17 mouse cellular contexts compared by ENCODE assay signal in the genomic region with DNA sequence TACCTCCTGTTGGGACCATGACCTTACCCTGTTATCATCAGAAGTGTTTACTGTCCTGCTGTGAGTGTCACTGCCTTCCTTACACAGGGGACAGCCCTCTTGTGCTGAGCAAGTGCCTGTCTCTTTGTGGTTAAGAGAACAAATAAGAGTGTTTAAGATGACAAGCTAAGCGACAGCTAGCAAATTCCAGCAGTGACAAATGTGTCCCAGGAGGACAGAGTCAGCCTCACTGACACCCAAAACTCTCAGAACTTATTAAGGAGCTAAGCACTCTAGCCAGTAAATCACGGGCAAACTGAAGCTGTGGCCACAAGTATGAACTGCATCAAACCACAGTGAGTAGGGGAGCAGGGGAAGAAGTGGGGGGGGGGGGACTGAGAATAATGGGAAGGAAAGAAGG. TPM values are rescaled to one million over a fixed set of nuclear protein-coding genes. Genes with fewer than 3 reads are reported as not detected.
DNase-seq lines count a peak whose midpoint lies in the region; ATAC-seq and TF ChIP-seq lines count a peak whose summit lies in the region.
"Had no signal": no experiment of that assay in that cellular context is flagged by ENCODE, and none has a peak within 500 bp of the region (broad histone marks: within the 10 kb centered on the region; RNA-seq: fewer than 3 reads in every experiment).

No protein-coding gene starts in this region.

- H3K27me3 ChIP-seq in heart, embryonic 13.5 days (replicated peaks), result no peaks in the 10 kb centered on the region
- no peaks in the 10 kb centered on the region for H3K27me3 ChIP-seq in midbrain, embryonic 14.5 days (ENCODE audit: control insufficient read depth, insufficient read depth, low read length)
- no peaks in the 10 kb centered on the region for H3K27me3 ChIP-seq in midbrain, embryonic 13.5 days
- no peaks in the 10 kb centered on the region for H3K27me3 ChIP-seq in kidney, postnatal 0 days (ENCODE audit: insufficient read depth, low read length)
- no peaks in the 10 kb centered on the region for H3K27me3 ChIP-seq in stomach, embryonic 16.5 days (ENCODE audit: control insufficient read depth, insufficient read depth, low read length)
- H3K27me3 ChIP-seq: limb, embryonic 13.5 days had no signal

- no peak for ATAC-seq in heart, embryonic 13.5 days (ENCODE audit: extremely low read depth, insufficient number of reproducible peaks, low FRiP score, low TSS enrichment)
- ATAC-seq in midbrain, embryonic 14.5 days (ENCODE audit: low FRiP score, low TSS enrichment), result no peak
- no peak for ATAC-seq in midbrain, embryonic 13.5 days
- 0 out of 2 replicates have a peak, but pooled peaks have one; percentile 26 for ATAC-seq in kidney, postnatal 0 days (replicated peaks; ENCODE audit: low FRiP score, low read depth)
- no peak for ATAC-seq in stomach, embryonic 16.5 days (ENCODE audit: insufficient read depth, low FRiP score)
- ATAC-seq: forebrain, embryonic 16.5 days had no signal

- no peaks in the 10 kb centered on the region for H3K9me3 ChIP-seq in heart, embryonic 13.5 days
- no peaks in the 10 kb centered on the region for H3K9me3 ChIP-seq in midbrain, embryonic 14.5 days (ENCODE audit: control insufficient read depth, low read length)
- no peaks in the 10 kb centered on the region for H3K9me3 ChIP-seq in midbrain, embryonic 13.5 days
- no peaks in the 10 kb centered on the region for H3K9me3 ChIP-seq in kidney, postnatal 0 days (replicated peaks; ENCODE audit: low read length)
- H3K9me3 ChIP-seq in stomach, embryonic 16.5 days (replicated peaks; ENCODE audit: control insufficient read depth, low read length), result no peaks in the 10 kb centered on the region
- H3K9me3 ChIP-seq: limb, embryonic 13.5 days had no signal

- no peaks in the 10 kb centered on the region for H3K36me3 ChIP-seq in heart, embryonic 13.5 days
- no peaks in the 10 kb centered on the region for H3K36me3 ChIP-seq in midbrain, embryonic 14.5 days (ENCODE audit: control insufficient read depth, insufficient read depth, low read length)
- H3K36me3 ChIP-seq in midbrain, embryonic 13.5 days, result no peaks in the 10 kb centered on the region
- no peaks in the 10 kb centered on the region for H3K36me3 ChIP-seq in kidney, postnatal 0 days (ENCODE audit: insufficient read depth, low read length)
- no peaks in the 10 kb centered on the region for H3K36me3 ChIP-seq in stomach, embryonic 16.5 days (ENCODE audit: control insufficient read depth, insufficient read depth, low read length)
- H3K36me3 ChIP-seq: limb, embryonic 13.5 days had no signal

- H3K9ac ChIP-seq in heart, embryonic 13.5 days, result peak overlapping the region; percentile 48
- H3K9ac ChIP-seq in midbrain, embryonic 14.5 days (replicated peaks; ENCODE audit: low read length), result no peak overlapping the region
- H3K9ac ChIP-seq in midbrain, embryonic 13.5 days (replicated peaks), result no peak overlapping the region
- no peak overlapping the region for H3K9ac ChIP-seq in kidney, postnatal 0 days (ENCODE audit: low read depth, low read length)
- H3K9ac ChIP-seq in stomach, embryonic 16.5 days (ENCODE audit: low read length), result peak overlapping the region; percentile 3; the same call in 1 of the 2 replicates
- H3K9ac ChIP-seq: limb, embryonic 13.5 days had no signal

- WGBS in heart, embryonic 13.5 days, result 29% methylated on average over 2 of the region's 2 CpGs
- 44% methylated on average over 2 of the region's 2 CpGs for WGBS in midbrain, embryonic 14.5 days
- 52% methylated on average over 2 of the region's 2 CpGs for WGBS in midbrain, embryonic 13.5 days
- WGBS in kidney, postnatal 0 days, result 20% methylated on average over 2 of the region's 2 CpGs
- 28% methylated on average over 2 of the region's 2 CpGs for WGBS in stomach, embryonic 16.5 days

- no peak overlapping the region for H3K4me3 ChIP-seq in heart, embryonic 13.5 days
- H3K4me3 ChIP-seq in midbrain, embryonic 14.5 days (replicated peaks; ENCODE audit: low read depth, low read length), result no peak overlapping the region
- H3K4me3 ChIP-seq in midbrain, embryonic 13.5 days (replicated peaks), result no peak overlapping the region
- no peak overlapping the region for H3K4me3 ChIP-seq in kidney, postnatal 0 days (replicated peaks; ENCODE audit: low read depth, low read length)
- H3K4me3 ChIP-seq in stomach, embryonic 16.5 days (replicated peaks; ENCODE audit: low read length), result no peak overlapping the region
- H3K4me3 ChIP-seq in layer of hippocampus, adult 2 months, result no peak overlapping the region
- H3K4me3 ChIP-seq: limb, embryonic 13.5 days had no signal

- no peak overlapping the region for H3K4me2 ChIP-seq in heart, embryonic 13.5 days
- H3K4me2 ChIP-seq in midbrain, embryonic 14.5 days (ENCODE audit: low read length), result no peak overlapping the region
- no peak overlapping the region for H3K4me2 ChIP-seq in midbrain, embryonic 13.5 days (replicated peaks)
- no peak overlapping the region for H3K4me2 ChIP-seq in kidney, postnatal 0 days (ENCODE audit: low read length)
- H3K4me2 ChIP-seq in stomach, embryonic 16.5 days (ENCODE audit: low read depth, low read length), result no peak overlapping the region
- H3K4me2 ChIP-seq: limb, embryonic 13.5 days had no signal

- intact Hi-C loops in heart, postnatal 25 days (cut with DNase I), result no loop called here

- peak overlapping the region; percentile 65 for H3K27ac ChIP-seq in heart, embryonic 13.5 days (replicated peaks)
- H3K27ac ChIP-seq in midbrain, embryonic 14.5 days (replicated peaks; ENCODE audit: low read depth, low read length), result no peak overlapping the region
- H3K27ac ChIP-seq in midbrain, embryonic 13.5 days, result no peak overlapping the region
- H3K27ac ChIP-seq in kidney, postnatal 0 days, result no peak overlapping the region
- peak overlapping the region; percentile 87 for H3K27ac ChIP-seq in stomach, embryonic 16.5 days (ENCODE audit: low read length)
- no peak overlapping the region for H3K27ac ChIP-seq in layer of hippocampus, adult 2 months
- H3K27ac ChIP-seq: limb, embryonic 13.5 days had no signal

- H3K4me1 ChIP-seq in heart, embryonic 13.5 days, result peaks cover 49% of the 10 kb centered on the region
- peaks cover 8% of the 10 kb centered on the region; the same call in 1 of the 2 replicates for H3K4me1 ChIP-seq in midbrain, embryonic 14.5 days (ENCODE audit: control insufficient read depth, insufficient read depth, low read length)
- H3K4me1 ChIP-seq in midbrain, embryonic 13.5 days (replicated peaks), result peaks cover 19% of the 10 kb centered on the region
- no peaks in the 10 kb centered on the region for H3K4me1 ChIP-seq in kidney, postnatal 0 days (replicated peaks; ENCODE audit: insufficient read depth, low read length)
- H3K4me1 ChIP-seq in stomach, embryonic 16.5 days (ENCODE audit: control insufficient read depth, insufficient read depth, low read length), result peaks cover 24% of the 10 kb centered on the region

- no peak for TF ChIP-seq CTCF in kidney, postnatal 0 days (IDR thresholded peaks at IDR 0.05; ENCODE audit: low read depth)
- no peak for TF ChIP-seq CTCF in layer of hippocampus, adult 2 months (conservative IDR thresholded peaks at IDR 0.05)

- no peak for DNase-seq in heart, postnatal 25 days (ENCODE audit: low spot score)
- DNase-seq in midbrain, embryonic 14.5 days, result peak; percentile 10
- peak; percentile 82 for DNase-seq in kidney, postnatal 0 days (ENCODE audit: low spot score)
- DNase-seq in layer of hippocampus, adult 9-11 months, result no peak
- no peak for DNase-seq in layer of hippocampus, adult 2 months (ENCODE audit: low spot score in 2 of 2)
- DNase-seq: adrenal gland, adult 2 months; gastrocnemius, postnatal 36 days had no signal

RNA-seq across cellular contexts. Expression of a gene that starts 17.6 kb away (rescaled TPM):
- polyA plus RNA-seq in heart, embryonic 13.5 days (2015; fragmentation: Nextera tagmentation; extraction: Ambion mirVana), result not detected in 2 replicates
- not detected for total RNA-seq in heart, postnatal 25 days (2021)
- polyA plus RNA-seq in midbrain, embryonic 14.5 days (2014; fragmentation: Nextera tagmentation; extraction: Ambion mirVana), result not detected in 2 replicates
- not detected in 2 replicates for polyA plus RNA-seq in midbrain, embryonic 13.5 days (2015; fragmentation: Nextera tagmentation; extraction: Ambion mirVana)
- polyA plus RNA-seq in kidney, postnatal 0 days (2015; fragmentation: Nextera tagmentation; extraction: Ambion mirVana), result not detected in 2 replicates
- not detected in 2 replicates for polyA plus RNA-seq in stomach, embryonic 16.5 days (2015; fragmentation: Nextera tagmentation; extraction: Ambion mirVana)
- not detected for total RNA-seq in layer of hippocampus, adult 2 months (2021)
- total RNA-seq: adrenal gland, adult 2 months; gastrocnemius, postnatal 36 days; midbrain, postnatal 0 days had no signal
- polyA plus RNA-seq: adrenal gland, adult 2 months; cortical plate, adult 2 months; forebrain, embryonic 16.5 days; large intestine, adult 2 months; limb, embryonic 13.5 days; lung, embryonic 16.5 days; midbrain, postnatal 0 days; small intestine, adult 2 months had no signal

RNA-seq across cellular contexts. Expression of a gene that starts 24.0 kb away (rescaled TPM):
- polyA plus RNA-seq in heart, embryonic 13.5 days (2015; fragmentation: Nextera tagmentation; extraction: Ambion mirVana), result not detected in 2 replicates
- total RNA-seq in heart, postnatal 25 days (2021), result not detected
- polyA plus RNA-seq in midbrain, embryonic 14.5 days (2014; fragmentation: Nextera tagmentation; extraction: Ambion mirVana), result not detected in 2 replicates
- not detected in 2 replicates for polyA plus RNA-seq in midbrain, embryonic 13.5 days (2015; fragmentation: Nextera tagmentation; extraction: Ambion mirVana)
- not detected in 2 replicates for polyA plus RNA-seq in kidney, postnatal 0 days (2015; fragmentation: Nextera tagmentation; extraction: Ambion mirVana)
- polyA plus RNA-seq in stomach, embryonic 16.5 days (2015; fragmentation: Nextera tagmentation; extraction: Ambion mirVana), result not detected in 2 replicates
- not detected for total RNA-seq in layer of hippocampus, adult 2 months (2021)
- total RNA-seq: adrenal gland, adult 2 months; gastrocnemius, postnatal 36 days; midbrain, postnatal 0 days had no signal
- polyA plus RNA-seq: adrenal gland, adult 2 months; cortical plate, adult 2 months; forebrain, embryonic 16.5 days; large intestine, adult 2 months; limb, embryonic 13.5 days; lung, embryonic 16.5 days; midbrain, postnatal 0 days; small intestine, adult 2 months had no signal

RNA-seq across cellular contexts. Expression of a gene that starts 46.7 kb away (rescaled TPM):
- polyA plus RNA-seq in heart, embryonic 13.5 days (2015; fragmentation: Nextera tagmentation; extraction: Ambion mirVana), result not detected in 2 replicates
- not detected for total RNA-seq in heart, postnatal 25 days (2021)
- polyA plus RNA-seq in midbrain, embryonic 14.5 days (2014; fragmentation: Nextera tagmentation; extraction: Ambion mirVana), result not detected in 2 replicates
- polyA plus RNA-seq in midbrain, embryonic 13.5 days (2015; fragmentation: Nextera tagmentation; extraction: Ambion mirVana), result not detected in 2 replicates
- not detected in 2 replicates for polyA plus RNA-seq in kidney, postnatal 0 days (2015; fragmentation: Nextera tagmentation; extraction: Ambion mirVana)
- polyA plus RNA-seq in stomach, embryonic 16.5 days (2015; fragmentation: Nextera tagmentation; extraction: Ambion mirVana), result not detected in 2 replicates
- total RNA-seq in layer of hippocampus, adult 2 months (2021), result not detected
- total RNA-seq: adrenal gland, adult 2 months; gastrocnemius, postnatal 36 days; midbrain, postnatal 0 days had no signal
- polyA plus RNA-seq: adrenal gland, adult 2 months; cortical plate, adult 2 months; forebrain, embryonic 16.5 days; large intestine, adult 2 months; limb, embryonic 13.5 days; lung, embryonic 16.5 days; midbrain, postnatal 0 days; small intestine, adult 2 months had no signal

RNA-seq across cellular contexts. Expression of a gene that starts 52.6 kb away (rescaled TPM):
- polyA plus RNA-seq in heart, embryonic 13.5 days (2015; fragmentation: Nextera tagmentation; extraction: Ambion mirVana), result 6.5 and 7.5 TPM in 2 replicates
- 1 to 10 TPM; 1.8 to 2.0 TPM for total RNA-seq in heart, postnatal 25 days (2021)
- polyA plus RNA-seq in midbrain, embryonic 14.5 days (2014; fragmentation: Nextera tagmentation; extraction: Ambion mirVana), result 3.9 and 6.1 TPM in 2 replicates
- 1.9 and 2.3 TPM in 2 replicates for polyA plus RNA-seq in midbrain, embryonic 13.5 days (2015; fragmentation: Nextera tagmentation; extraction: Ambion mirVana)
- polyA plus RNA-seq in kidney, postnatal 0 days (2015; fragmentation: Nextera tagmentation; extraction: Ambion mirVana), result 3.6 and 3.9 TPM in 2 replicates
- polyA plus RNA-seq in stomach, embryonic 16.5 days (2015; fragmentation: Nextera tagmentation; extraction: Ambion mirVana), result 3.7 and 5.2 TPM in 2 replicates
- total RNA-seq in layer of hippocampus, adult 2 months (2021), result 10 to 100 TPM; 35.3 to 38.6 TPM

Comparison
In these comparisons a context has a peak if more than half of its experiments do, and no peak if none do; other contexts are left out.
1. H3K27ac ChIP-seq: peak in heart, embryonic 13.5 days (single experiment) and stomach, embryonic 16.5 days (single experiment); none in midbrain, embryonic 14.5 days (single experiment), midbrain, embryonic 13.5 days (single experiment), kidney, postnatal 0 days (single experiment) and layer of hippocampus, adult 2 months (single experiment).
2. H3K9ac ChIP-seq: peak in heart, embryonic 13.5 days (single experiment) and stomach, embryonic 16.5 days (single experiment); none in midbrain, embryonic 14.5 days (single experiment), midbrain, embryonic 13.5 days (single experiment) and kidney, postnatal 0 days (single experiment).
3. DNase-seq: peak in midbrain, embryonic 14.5 days (single experiment) and kidney, postnatal 0 days (single experiment); none in heart, postnatal 25 days (single experiment), layer of hippocampus, adult 9-11 months (single experiment) and layer of hippocampus, adult 2 months (0 of 2).